Mouse (Mus musculus) lung, adult 2 months (tissue): Measurements from ENCODE around the gene Grap. TPM values are rescaled to one million over a fixed set of nuclear protein-coding genes. Genes with fewer than 3 reads are reported as not detected.

Experiments
- DNase-seq: peaks from one replicate; pipeline ENCODE4 v3.0.0; 2022
- H3K4me1 ChIP-seq: fragments of 200-500 bp; 2 replicates; pipeline ENCODE4 v1.6.1; 2011; ENCODE audit warnings: low read length; ENCODE audit not compliant: control insufficient read depth, insufficient read depth
- H3K4me3 ChIP-seq: fragments of 200-500 bp; replicated peaks from 2 replicates; pipeline ENCODE3; 2011; ENCODE audit warnings: low read depth, mild to moderate bottlenecking, control low read depth, low read length; ENCODE audit errors: extremely low read depth
- CTCF ChIP-seq: fragments of 200-500 bp; IDR thresholded peaks from 2 replicates; pipeline ENCODE4 v1.5.1; 2011; ENCODE audit warnings: mild to moderate bottlenecking, low read length, control low read depth; ENCODE audit not compliant: insufficient read depth
- POLR2A ChIP-seq: fragments of 200-500 bp; IDR thresholded peaks from 2 replicates; pipeline ENCODE4 v1.6.1; 2011; ENCODE audit warnings: low read depth, mild to moderate bottlenecking, control low read depth, low read length, borderline replicate concordance; ENCODE audit errors: extremely low read depth
- WGBS: fragments of 180-500 bp; shearing (Covaris S2); methylation state at CpG from one replicate; pipeline ENCODE4 v1.1.7; 2018; 5-methylcytosine and 5-hydroxymethylcytosine counted together
- polyA plus RNA-seq: library from polyadenylated mRNA; depleted of rRNA; stranded (reverse); fragments of >200 nt; gene quantifications from 2 replicates; pipeline ENCODE4 v1.2.3, GENCODE M21; 2012; rRNA removed

Grap gene
- polyA plus RNA-seq, result 77.0 and 86.0 TPM in 2 replicates

DNA sequence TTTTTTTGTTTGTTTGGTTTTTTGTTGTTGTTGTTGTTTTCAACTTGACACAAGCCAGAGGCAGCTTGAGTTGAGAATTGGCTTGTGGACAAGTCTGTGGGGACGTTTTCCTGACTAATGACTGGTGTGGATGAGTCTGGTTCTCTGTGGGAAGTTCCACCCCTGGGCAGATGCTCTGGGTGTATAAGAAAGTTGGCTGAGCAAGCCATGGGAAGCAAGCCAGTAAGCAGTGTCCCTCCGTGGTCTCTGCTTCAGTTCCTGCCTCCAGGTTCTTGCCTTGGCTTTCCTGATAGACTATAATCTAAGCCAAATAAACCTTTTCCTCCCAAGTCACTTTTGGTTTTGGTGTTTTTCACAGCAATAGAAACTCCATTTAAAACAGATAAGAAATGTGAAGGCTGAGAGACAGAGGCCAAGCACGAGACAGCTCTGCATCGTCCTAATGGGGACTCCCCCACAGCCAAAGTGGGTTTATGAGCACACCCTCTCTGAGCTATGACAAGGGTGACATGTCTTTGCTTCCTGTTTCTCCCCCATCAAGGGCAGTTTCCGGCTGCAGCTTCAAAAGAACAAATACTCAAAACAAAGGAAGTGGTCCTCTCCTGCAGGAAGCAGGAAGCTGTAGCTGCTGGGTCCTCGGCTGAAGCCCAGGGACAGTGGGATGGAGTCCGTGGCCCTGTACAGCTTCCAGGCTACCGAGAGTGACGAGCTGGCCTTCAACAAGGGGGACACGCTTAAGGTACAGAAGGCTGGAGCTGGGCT, at the start of gene Grap:
Grap (plus strand) TSS at position 580 of the 762 bp plus-strand sequence.
- peak within 1 kb of the TSS; percentile 100 for H3K4me3 ChIP-seq
- H3K4me1 ChIP-seq, result peaks cover 7% of the 10 kb centered on the region; the same call in 1 of the 2 replicates
- peak; percentile 40 for DNase-seq
- WGBS, result 27% methylated on average over 10 of the region's 10 CpGs
- TF ChIP-seq CTCF, result no peak
- peak; percentile 93 for TF ChIP-seq POLR2A

DNA sequence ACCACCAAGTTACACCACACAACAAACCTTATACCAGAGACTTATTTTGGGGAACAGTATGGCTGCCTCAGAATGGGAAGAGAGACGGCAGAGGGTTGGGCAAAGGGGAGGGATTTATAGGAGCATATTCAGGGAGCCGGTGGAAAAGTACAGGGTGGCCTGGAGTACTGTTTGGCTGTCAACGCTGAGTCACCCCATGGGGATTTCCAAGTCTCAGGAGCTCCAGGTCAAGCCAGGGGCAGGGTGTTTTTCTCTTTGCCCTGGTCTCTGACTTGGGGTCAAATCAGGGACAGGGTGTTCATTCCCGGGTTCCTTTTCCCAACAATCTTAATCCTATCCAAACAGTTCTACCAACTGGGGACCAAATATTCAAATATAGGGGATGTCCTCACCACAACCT, 45.0 kb upstream of the Grap start:
- whole genome bisulfite sequencing, result 64% methylated on average over 4 of the region's 4 CpGs
- H3K4me1 ChIP-seq, result no peaks in the 10 kb centered on the region
- no peak overlapping the region for H3K4me3 ChIP-seq
- DNase-seq, result no peak
- TF ChIP-seq CTCF (no peak), POLR2A (no peak)

DNA sequence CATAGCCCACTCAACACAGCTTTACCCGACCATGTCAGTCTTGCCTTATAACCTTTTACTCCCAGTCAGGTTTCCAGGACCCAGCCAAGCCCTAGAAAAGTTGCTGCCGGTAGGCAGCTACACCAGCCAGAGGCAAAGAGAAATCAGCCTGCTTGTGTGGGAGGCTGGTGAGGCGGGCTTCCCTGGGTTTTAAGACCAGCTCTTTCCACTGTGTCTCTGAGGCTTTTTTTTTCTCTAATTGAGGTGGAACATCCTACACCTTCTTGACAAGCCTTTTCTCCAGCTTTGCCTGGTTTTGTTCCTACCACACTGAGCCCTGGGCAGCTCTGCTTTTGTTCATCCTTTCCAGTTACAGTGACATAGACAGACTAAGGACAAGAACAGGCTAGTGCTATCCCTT, 41.9 kb upstream of the Grap start:
- no peak for DNase-seq
- TF ChIP-seq CTCF (no peak), POLR2A (no peak)
- WGBS, result 78% methylated on average over 3 of the region's 3 CpGs
- Histone ChIP-seq H3K4me1 (peaks cover 8% of the 10 kb centered on the region; the same call in 1 of the 2 replicates), H3K4me3 (no peak overlapping the region)

DNA sequence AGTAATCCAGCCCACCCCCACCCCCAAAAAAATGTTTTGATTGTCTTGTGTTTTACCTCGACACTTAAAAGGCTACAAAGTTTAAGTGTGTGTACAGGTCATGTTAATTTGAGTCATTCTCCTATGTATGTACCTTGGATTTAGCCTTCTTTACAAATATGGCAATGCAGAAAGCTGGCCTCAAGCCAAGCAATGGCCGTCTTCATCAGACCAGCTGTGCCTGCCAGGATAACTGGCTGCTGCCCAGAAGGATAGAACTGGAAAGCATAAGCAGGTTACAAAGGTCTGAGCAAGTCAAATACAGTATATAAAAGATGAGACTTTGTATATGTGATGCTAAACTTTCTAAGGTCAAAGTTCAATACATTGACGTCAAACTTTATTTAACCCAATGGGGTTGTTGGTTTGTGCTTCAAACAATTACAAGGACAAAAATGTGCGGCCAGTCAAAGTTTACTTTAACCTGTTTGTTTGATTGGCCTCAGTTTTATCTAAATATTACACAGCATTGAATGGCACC, 40.9 kb upstream of the Grap start:
- no peak for DNase-seq
- TF ChIP-seq CTCF, result no peak
- no peak for TF ChIP-seq POLR2A
- 52% methylated on average over 4 of the region's 4 CpGs for WGBS
- H3K4me1 ChIP-seq, result peaks cover 10% of the 10 kb centered on the region
- H3K4me3 ChIP-seq, result no peak overlapping the region

DNA sequence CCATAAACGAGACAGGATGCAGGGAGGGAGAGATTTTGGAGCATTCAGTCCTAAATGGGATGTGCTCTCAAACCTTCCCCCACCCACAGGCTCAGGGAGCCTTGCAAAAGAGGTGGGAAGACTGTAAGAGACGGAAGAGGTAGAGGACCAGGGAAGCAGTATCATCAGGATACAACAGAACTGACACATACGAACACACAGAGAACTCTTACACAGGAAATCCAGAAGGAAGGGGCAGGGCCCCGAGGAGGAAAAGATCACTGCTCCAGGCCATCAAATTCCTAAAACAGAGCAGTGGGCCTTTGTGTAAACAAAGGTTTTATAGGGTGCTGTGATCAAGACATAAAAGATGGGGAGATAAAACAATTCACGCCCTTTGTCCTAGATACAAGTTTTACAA, 38.7 kb upstream of the Grap start:
- Histone ChIP-seq H3K4me1 (peaks cover 18% of the 10 kb centered on the region), H3K4me3 (no peak overlapping the region)
- 40% methylated on average over 5 of the region's 5 CpGs for WGBS
- TF ChIP-seq CTCF (no peak), POLR2A (no peak)
- no peak for DNase-seq

DNA sequence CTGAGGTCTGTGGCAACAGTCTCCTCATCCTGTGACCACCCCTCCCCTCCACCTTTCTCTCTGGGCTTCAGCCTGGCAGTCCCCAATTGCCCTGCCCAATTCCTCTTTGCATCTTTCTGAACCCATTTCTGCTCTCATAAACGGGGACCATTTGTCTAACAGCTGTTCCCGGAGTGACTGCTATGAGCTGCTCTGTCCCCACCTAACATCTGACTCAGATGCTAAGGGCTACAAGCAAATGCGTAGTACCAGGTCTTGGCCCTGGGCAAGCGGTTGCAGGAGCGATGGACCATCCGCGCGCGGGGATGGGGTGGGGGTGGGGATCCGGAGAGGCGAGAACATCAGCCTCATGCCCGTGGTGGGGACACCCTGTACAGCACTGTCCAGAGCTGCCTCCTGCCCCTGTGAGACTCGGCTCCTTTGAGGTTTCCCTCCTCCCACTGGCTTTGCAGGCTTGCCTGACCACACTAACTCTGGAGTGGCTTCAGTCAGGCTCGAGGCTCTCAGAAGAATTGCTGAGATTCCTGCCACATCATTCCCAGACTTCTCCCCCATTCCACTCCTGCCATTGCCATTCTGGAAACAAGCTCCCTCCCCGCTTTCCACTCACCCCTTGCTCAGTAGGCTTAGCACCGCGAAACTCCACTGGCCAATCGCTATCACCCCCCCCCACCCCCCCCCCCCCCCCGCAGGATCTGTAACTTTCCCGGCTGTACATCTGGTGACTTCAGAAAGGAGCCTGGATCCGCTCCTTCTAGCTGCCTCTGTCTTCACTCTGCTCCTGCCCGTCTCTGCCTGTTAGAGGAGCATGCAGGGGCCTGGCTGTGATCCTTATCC, 37.2 kb upstream of the Grap start:
- Histone ChIP-seq H3K4me3 (no peak overlapping the region), H3K4me1 (peaks cover 18% of the 10 kb centered on the region)
- TF ChIP-seq POLR2A, result peak; percentile 61; the same call in 1 of the 2 replicates
- no peak for TF ChIP-seq CTCF
- 27% methylated on average over 21 of the region's 22 CpGs for WGBS
- peak; percentile 64 for DNase-seq

DNA sequence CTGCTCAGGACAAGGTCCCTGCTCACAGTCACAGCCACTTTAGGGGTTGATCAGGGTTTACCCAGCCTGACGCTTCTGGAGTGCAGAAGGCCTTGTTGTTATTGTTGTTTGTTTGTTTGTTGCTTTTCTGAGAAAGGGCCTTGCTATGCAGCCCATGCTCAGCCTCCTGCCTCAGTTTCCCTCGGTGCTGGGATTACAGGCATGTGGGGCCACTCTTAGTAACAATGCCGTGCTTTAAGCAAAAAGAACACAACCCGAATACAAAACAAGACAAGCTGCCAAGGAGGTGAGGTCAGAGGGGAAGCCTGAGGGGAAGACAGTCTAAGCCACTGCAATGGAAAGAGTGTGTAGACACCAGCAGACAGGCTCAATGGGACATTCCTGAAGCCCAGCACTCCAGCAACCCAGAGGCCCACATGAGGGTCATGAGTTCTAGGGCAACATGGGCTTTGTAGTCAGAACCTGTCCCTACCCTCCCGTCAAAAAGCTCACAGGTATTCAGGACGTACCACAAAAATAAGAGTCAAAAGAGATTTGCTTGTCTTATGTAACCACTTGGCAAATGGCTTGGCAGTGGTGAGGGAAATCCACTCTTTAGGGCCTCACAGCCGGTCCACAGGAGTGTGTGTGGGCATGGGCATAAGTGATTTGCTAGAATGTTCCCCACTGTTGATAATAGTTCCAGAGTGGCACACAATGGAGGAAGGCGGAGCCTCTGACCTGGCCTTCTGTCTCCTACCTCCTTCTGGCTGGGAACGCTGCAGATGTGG, 36.4 kb upstream of the Grap start:
- Histone ChIP-seq H3K4me1 (peaks cover 18% of the 10 kb centered on the region), H3K4me3 (no peak overlapping the region)
- 46% methylated on average over 9 of the region's 9 CpGs for WGBS
- TF ChIP-seq CTCF (no peak), POLR2A (peak; percentile 27; the same call in 1 of the 2 replicates)
- peak; percentile 49 for DNase-seq

DNA sequence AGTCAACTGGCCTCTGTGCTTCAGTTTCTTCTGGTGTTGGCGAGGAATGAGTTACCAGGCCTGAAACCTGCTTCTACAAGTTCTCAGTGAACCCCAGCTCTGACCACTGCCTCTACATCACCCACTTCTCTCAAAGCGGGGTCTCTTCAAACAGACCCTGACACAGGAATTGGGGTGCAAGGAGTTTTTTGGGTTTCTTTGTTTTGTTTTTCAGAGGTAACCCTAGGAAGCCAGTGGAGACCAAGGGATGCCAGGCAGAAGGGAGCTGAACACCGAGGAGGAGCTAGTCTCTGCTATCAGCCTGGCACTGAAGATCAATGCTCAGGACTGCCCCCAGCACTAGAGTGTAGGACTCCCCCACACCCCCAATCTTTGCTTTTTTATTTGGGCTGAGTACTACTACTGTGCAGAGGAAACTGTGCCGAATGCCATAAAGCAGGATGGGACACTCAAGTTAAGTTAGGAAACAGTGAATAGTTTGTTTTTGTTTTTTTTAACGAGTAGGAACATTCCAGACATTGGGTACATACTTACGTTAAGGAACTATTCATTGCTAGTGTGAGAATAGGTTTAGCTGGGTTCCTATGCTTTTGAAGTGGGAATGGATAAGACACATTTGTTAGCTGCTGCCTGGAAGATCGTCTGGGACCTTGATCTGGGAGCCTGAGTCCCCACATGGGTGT, 35.6 kb upstream of the Grap start:
- no peak for TF ChIP-seq CTCF
- TF ChIP-seq POLR2A, result peak; percentile 16; the same call in 1 of the 2 replicates
- 56% methylated on average over 7 of the region's 7 CpGs for WGBS
- no peak for DNase-seq
- Histone ChIP-seq H3K4me3 (peak overlapping the region; percentile 26), H3K4me1 (peaks cover 18% of the 10 kb centered on the region)
